Mouse (Mus musculus) CH12.LX (cell line): ENCODE results near the gene Prdm2.
A peak's percentile ranks its signal among the peaks of the same experiment; 100 is the strongest.

Experiments used
- CTCF ChIP-seq, 2 experiments: IDR thresholded peaks in 1 of 2; conservative IDR thresholded peaks in 1 of 2; 2 replicates each; pipeline ENCODE4 v1.5.1; 2011 to 2012; ENCODE audit warnings: low read depth in 2 of 2, low read length in 2 of 2, improper control_type of control experiment in 1 of 2, inconsistent platforms in 1 of 2, mild to moderate bottlenecking in 1 of 2, moderate library complexity in 1 of 2
- MYC ChIP-seq: IDR thresholded peaks from 2 replicates; pipeline ENCODE4 v1.6.1; 2011; ENCODE audit warnings: low read depth, mild to moderate bottlenecking, improper control_type of control experiment, low read length
- ZC3H11A ChIP-seq: IDR thresholded peaks from 2 replicates; pipeline ENCODE4 v1.6.1; 2012; ENCODE audit warnings: low read depth, mild to moderate bottlenecking, inconsistent platforms, low read length, improper control_type of control experiment
- ZNF384 ChIP-seq: IDR thresholded peaks from 2 replicates; pipeline ENCODE4 v1.6.1; 2012; ENCODE audit warnings: low read depth, low read length, improper control_type of control experiment, inconsistent platforms

GRCm38 (mm10) chr4:143212341-143213174 is at the start of gene Prdm2:
- no peak for TF ChIP-seq ZNF384
- TF ChIP-seq CTCF (conservative IDR thresholded peaks at IDR 0.05 in 1 of 2, IDR thresholded peaks at IDR 0.05 in 1 of 2; ENCODE audit: low read depth in 2 of 2, low read length in 2 of 2), result 0 out of 4 replicates have a peak, but pooled peaks of 1 of the 2 experiments have one; percentile 11
- no peak for TF ChIP-seq ZC3H11A
- TF ChIP-seq MYC, result no peak
